Mouse (Mus musculus) olfactory bulb, adult 2 months (tissue): ENCODE results near the gene Tcf12.

ENCODE experiments used
- CTCF ChIP-seq: fragments of 200-500 bp; IDR thresholded peaks from 2 replicates; pipeline ENCODE4 v1.5.1; 2012; ENCODE audit warnings: low read depth, mild to moderate bottlenecking, low read length, moderate library complexity; ENCODE audit not compliant: insufficient read depth
- POLR2A ChIP-seq: fragments of 200-500 bp; IDR thresholded peaks from 2 replicates; pipeline ENCODE4 v1.6.1; 2012; ENCODE audit warnings: mild to moderate bottlenecking, low read depth, low read length, moderate library complexity; ENCODE audit not compliant: insufficient read depth

GRCm38 (mm10) chr9:71874035-71874572 lies 237.6 kb downstream of the Tcf12 start:
- TF ChIP-seq POLR2A, result no peak
- TF ChIP-seq CTCF, result no peak
